Mouse (Mus musculus): Measurements from ENCODE around the gene Tada2a.

Tada2a gene

DNA sequence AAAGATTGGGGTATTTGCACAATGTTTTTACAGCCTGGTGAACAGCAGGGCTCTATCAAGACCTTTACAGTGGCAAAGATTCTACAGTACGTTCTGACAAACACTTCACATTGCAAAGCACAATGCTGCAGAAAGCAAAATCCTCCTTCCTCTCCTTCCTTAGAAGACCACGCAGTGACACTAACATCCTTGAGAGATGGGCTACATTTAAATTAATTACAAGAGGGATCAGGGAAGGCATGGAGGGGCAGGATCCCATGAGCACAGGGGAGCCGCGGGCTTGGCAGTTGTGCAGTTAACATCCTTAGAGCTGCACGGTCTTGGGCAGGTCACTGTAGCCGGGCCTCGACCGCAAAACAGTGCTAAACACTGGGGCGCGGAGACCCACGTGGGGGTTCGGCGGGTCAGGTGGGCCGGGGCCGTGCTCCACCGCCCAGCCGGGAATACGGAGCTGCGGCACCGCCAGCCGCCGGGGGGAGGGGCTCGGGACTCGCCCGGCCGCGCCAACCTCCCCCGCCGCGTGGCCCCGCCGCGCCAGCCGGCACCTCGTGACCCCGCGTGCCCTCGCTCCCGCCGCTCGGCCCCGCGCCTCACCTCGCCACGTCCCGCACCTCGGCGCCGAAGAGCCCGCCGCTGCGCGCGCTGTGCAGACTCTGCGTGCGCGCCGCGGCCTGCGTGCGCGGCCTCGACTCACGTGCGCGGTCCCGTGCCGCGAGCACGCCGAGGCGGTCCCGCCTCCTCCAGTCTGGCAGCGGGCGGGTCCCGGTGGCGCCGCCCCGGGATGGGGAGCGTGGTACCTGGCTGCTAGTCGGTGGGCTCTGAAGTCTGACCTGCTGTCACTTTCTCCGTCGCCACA is at the start of gene Tada2a, which contains the start of gene Acaca:
Gene Tada2a (minus strand): TSS at position 658 of the 856 bp plus-strand sequence.
Gene Acaca (plus strand): TSS at position 730 of the 856 bp plus-strand sequence.
- peak; percentile 59 to 79 for DNase-seq (ENCODE audit: low spot score in 2 of 2)

DNA sequence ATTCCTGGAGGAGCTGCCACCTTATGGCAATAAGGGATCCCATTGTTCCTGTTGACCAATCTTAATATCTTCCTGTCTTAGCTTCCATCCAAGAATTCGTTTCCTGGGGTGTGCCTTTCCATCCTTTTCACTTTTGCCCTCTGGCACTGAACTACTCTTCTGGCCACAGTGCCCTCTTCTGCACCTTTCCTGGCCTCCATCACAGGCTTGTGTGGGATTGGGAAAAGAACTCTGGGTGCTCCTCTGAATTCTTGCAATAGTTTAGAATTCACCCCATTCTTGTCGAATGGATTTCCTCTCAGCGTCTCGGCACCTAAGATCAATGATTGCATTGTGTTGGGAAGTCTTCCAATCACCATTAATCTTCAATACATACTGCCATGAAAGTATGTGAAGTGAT is 49.2 kb upstream of the Tada2a start:
- no peak for DNase-seq (ENCODE audit: low spot score in 2 of 2)

DNA sequence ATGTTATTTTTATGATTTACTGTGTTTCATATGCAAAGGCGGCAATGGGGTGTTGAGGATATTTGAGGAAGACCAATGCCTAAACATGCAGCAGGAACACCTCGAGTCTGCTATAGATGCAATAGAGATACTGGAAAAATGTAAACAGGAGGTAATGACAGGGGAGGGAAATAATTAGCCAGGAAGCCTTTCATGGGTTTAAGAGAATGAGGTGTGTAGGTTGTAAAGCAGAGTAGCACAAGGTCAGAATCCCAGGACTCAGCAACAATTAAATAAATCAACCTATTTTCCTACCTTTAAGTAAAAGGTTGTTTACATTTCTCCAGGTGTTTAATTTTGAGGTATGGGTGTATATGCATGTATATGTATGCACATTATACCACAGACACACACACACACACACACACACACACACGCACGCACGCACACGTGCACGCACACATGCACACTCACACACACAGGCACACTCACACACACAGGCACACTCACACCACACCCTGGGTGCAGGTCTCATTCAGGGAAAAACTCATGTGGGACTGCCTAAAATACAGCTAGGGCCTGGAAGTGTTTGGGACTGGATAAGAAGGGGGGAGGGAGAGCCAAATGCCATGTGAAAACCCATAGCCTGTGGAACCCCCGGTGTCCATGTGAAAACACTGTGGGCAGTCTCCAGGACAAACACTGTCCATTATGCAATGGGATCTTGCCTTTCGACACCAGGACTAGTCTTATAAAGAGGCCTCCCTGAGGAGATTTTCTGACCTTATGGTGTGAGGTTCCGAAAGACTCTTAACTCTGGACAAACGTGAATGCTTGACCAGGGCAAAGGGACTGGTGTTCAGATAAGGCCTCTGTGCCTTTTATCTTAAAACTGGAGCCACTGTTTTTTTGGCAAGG is 43.4 kb upstream of the Tada2a start:
- DNase-seq (ENCODE audit: low spot score in 2 of 2) = no peak

DNA sequence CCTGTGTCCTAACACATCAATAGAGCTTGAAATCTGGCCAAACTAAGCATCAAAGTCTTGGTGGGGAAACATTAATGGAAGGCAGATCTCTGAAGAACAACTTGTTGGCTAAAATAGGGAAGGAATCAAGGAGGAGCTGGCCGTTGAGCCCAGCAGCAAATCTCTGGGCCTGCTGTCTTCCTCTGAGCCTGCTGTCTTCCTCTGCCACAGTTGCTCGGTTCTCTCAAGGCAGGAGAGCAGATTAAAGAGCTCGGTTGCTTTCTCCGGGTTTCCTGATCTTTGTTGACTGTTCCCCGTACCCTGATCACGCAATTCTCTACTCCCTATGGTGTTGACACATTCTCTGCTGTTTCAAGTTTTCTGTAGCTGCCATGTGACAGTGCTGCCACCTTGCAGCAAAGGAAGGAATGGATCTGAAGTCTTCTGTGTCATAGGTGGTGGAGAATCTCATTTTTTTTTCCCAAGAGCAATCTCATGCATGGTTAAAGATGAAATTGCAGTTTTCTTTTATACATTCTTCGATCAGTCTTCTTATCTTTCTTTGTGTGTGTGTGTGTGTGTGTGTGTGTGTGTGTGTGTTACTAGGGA is 39.4 kb upstream of the Tada2a start:
- DNase-seq (ENCODE audit: low spot score in 2 of 2) = peak; percentile 14 to 53

DNA sequence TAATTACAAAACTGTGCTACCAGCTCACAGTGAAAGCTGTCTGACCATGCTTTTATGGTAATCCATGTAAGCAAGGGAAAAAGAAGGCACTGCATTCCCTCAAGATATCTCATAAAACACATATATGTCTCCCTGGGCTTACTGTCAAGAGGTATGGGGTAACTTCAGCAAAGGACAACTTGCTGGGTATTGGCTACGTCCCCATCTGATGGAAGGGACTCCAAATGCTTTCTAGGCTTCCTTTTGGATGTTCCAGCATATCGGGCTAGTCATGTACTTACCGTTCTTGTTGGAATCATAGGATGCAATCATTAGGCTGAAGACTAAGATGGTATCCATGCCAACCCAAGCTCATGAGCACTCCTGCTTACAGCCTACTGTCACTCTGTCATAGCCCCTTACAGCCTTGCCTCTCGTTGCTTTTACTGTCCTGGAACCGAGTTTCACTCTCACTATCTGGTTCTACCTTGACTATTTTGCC is 37.7 kb upstream of the Tada2a start, which contains the start of gene Gm11437:
Gene Gm11437 (minus strand): TSS at position 431 of the 481 bp plus-strand sequence.
- no peak for DNase-seq (ENCODE audit: low spot score in 2 of 2)

DNA sequence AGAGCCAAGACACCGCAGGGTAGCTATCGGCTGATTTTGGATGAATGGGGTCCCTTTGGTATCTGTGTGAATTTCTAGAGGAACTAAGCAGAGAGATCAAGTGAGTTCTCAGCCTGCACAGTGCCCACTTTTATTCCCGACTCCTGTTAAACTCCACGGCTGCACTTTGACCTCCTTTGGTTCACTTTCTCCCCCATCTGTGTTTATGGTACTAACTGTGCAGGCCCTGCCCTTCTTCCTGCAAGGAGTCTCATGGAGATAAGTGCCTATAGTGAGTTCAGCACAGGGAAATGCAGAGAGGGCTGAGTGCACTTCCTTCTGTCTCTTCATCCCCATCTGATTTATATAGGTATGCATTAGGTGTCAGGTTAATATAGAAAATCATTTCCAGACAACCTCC is 35.2 kb upstream of the Tada2a start:
- DNase-seq (ENCODE audit: low spot score in 2 of 2) = no peak

DNA sequence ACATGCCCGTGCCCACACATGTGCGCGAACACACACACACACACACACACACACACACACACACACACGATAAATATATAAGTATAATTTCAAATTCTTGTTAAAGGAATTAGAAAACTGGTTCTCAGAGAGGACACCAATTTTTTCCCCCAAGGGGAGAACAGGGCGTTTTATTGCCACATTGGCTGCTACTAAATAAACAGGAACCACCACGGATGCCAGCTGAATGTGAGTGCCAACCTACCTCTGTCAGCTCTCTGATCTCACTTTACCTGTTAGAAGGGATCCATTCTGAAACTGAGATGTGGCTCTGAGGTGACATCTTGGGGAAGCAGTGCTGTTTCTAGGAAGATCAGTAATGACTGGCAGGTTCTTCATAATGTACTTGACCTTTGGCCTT is 34.7 kb upstream of the Tada2a start:
- no peak for DNase-seq (ENCODE audit: low spot score in 2 of 2)

DNA sequence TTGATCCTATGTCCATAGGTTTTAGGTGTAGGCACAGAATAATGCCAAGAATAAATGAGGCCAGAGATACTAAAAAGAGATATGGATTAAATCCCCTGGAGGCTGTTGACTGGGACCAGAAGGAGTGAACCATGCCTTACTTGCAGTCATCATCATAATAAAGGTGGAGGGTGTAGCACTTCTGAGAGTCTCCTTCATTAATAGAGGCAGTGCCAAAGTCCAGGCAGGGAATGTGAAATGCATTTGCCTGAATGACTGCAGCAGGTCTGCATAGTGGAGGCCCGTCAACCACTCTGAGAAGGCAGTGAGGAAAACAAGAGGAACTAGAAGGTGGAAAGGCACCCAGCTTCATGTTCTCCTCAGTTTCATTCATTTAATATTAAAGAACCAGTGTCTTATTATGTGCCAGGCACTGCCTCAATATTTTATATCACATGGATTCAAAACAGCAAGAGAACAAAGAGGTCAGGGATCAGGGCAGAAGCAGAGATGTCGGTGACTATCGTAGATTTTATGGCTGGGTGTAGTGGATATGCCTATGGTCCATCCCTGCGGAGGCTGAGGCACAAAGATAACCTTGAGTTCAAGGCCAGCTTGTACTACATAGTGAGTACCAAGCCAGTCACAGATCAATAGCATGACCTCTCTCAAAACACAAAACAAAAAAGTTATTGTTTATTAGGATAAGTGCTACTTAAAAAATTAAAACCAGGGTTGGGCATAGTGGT is 27.3 kb upstream of the Tada2a start:
- no peak for DNase-seq (ENCODE audit: low spot score in 2 of 2)

DNA sequence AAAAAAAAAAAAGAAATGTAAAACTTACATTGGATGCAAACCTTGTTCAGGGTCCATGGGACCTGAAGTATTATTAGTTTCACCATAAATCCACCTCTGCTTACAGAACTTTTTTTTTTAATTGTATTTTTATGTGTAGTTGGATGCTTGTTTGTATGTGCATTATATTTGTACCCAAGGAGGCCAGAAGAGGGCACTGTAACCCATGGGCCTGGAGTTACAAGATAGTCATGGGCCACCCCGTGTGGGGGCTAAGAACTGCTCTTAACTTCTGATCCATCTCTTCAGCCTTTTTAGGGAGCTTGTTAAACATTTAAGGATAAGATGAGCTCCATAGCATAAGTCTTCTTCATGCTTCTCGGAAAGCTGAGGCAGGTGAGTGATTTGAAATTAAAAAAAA is 21.5 kb upstream of the Tada2a start:
- DNase-seq (ENCODE audit: low spot score in 2 of 2) = no peak

DNA sequence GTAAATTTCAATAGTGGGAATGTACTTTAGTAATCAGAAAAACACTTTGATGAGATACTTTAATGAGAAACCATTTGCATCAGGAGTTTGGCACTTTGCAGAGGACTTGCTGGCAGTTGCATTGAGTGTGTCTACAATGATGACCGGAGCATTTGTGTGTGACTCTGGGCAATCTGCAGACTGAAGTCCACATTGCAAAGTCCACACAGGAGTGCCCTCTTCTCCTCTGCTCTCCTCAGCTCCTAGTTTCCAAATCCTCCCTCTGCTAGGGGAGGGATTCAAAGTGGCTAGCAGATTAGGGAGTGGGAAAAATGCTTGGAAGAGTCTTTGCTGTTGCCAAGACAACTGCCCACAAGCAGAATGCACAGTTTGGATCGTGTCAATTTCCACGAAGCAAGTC is 16.7 kb upstream of the Tada2a start:
- no peak for DNase-seq (ENCODE audit: low spot score in 2 of 2)

DNA sequence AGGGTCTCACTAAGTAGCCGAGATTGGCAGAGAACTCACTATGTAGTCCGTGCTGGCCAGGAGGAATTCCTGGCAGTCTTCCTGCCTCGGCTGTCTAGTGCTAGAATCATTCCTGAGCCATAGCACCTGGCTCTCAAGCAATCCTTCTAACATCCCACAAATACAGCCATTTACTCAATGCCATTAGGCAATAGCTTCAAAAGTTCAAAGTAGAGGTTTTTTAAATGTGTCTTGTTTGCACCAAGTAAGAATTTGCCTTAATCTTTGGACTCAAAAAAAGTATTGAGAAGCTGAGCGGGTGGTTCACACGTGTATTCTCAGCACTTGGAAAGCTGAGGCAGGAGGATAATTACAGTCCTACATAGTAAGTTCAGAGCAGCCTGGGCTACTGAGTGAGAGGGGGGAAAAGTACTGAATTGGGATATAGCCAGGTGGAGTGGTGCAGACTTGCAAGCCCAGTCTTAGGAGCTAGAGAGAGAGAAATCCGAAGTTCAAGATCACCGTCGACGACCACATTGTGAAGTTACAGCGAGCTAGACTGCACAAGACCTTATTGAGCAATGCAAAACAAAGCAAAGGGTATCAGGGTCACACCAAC is 15.9 kb upstream of the Tada2a start:
- no peak for DNase-seq (ENCODE audit: low spot score in 2 of 2)

DNA sequence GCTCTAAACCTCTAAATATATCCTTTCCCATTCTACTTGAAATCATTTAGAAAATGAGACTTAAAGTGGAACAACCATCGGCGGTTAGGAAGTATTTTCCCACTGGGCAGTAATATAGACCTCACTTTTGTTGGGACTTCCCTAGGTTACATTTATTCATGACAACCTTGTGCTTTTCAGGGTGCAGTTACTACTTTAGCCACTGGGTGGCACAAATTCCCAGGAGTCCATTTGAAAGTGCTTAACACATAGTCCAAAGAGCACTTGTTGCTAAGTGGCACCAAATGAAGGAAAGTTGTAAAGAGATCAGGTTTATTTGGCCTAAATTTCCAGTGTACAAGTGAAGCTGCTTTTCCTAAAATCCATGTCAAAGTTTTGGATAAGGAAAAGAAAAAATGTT is 12.4 kb upstream of the Tada2a start:
- peak in 1 of 2 experiments; percentile 48 for DNase-seq (ENCODE audit: low spot score in 2 of 2)

DNA sequence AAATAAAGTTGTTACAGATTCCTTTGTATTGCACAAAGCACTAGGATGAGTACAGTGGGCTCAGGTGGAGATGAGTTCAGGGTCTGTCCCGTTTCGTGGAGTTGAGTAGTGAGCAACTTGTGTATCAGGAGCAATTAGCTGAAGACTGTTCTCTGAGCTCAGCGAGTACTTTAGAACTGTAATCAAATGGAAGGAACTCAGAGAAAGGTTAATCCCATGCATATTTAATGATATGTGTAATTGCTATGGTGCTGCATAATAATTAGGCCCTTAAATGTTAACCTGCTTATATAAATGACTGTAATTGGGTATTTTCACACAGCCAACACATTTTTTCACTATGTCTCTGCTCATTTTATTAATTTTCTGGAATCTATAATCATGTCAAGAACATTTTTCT is 7.1 kb upstream of the Tada2a start:
- no peak for DNase-seq (ENCODE audit: low spot score in 2 of 2)

DNA sequence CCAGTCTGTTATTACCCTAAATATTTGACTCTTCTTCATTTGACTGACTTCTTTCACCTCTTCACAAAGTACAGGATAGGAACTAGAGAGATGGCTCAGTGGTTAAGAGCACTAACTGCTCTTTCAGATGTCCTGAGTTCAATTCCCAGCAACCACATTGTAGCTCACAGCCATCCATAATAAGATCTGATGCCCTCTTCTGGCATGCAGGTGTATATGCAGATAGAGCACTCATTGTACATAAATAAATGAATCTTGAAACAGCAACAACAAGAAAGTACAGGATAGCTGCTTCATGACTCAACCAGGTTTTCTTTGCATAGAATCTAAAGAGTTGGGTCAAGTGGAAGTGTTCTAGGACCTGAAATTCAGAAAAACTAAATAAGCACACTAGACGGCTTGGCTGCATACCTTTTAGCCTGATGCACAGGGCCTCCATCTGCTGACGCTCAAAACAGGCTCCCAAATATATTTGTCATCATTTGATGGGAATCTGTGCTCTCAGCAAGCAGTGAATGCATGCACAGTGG is 5.0 kb upstream of the Tada2a start:
- no peak for DNase-seq (ENCODE audit: low spot score in 2 of 2)

DNA sequence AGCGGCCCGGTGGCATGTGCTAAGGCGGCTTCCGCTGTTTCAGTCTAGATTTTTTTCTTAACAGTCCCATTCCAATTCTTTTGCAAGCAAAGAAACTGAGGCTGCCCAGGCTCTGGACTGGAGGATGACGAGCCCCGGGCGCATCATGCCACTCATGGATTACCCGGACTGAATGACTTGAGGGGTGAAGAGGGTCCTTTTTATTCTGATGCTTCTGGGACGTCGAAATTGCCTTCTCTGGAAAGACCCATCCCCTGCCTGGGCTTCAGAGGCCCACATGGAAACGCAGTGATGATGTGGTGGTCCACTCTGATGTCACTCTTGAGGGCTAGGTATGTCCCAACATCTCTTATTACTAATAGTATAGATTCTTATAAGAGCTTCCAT is 392 bp upstream of the Tada2a start:
- DNase-seq (ENCODE audit: low spot score in 2 of 2) = no peak

DNA sequence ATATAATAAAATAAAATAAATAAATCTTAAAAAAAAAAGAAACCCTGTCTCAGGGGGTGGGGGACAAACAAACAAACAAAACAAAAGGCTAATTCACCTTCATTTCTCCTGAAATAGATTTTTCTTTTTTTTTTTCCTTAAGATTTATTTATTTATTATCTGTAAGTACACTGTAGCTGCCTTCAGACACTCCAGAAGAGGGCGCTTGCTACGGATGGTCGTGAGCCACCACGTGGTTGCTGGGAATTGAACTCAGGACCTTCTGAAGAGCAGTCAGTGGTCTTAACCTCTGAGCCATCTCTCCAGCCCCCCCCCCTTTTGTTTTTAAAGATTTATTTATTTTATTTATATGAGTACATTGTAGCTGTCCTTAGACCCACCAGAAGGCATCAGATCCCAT is 1.4 kb downstream of the Tada2a start:
- no peak for DNase-seq (ENCODE audit: low spot score in 2 of 2)

DNA sequence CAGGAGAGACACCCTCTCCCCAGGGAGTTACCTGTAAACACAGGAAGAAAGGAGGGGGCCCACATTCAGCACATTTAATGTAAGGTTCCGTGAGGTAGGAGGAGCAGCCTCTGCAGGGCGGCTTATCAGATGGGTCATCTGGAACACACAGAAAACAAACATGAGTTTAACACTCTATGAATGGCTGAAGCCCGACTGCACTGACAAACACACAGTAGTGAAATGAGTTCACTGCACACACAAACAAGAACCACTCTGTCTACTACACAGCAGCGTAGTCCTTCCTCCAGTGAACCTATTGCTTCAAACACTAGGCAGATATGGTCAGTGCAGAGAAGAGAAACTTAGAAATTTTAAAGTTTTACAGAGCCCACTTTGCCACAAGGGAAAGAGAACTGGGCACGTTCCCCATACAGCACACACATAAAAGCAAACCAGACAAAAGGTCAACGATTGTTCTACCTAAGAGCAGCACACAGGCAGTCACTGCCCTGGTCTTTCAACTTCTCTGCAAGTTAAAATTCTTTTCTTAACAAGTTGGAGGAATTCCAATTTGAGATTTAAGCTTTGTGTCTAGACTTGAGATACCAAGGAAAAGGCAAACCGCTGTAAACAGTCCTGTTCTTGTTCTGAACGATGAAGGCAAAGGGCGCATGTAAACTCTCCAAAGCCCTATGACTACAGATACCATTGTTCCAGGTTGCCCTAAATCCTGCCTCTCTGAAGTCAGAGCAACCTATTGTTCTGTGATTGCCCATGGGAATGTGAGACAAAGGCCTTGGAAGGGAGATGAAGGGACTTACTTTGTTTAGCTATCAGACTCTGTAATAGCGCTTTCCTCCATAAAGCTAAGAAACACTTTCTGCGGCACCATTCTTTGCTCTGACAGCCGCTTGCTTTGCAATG is 8.1 kb downstream of the Tada2a start:
- DNase-seq (ENCODE audit: low spot score in 2 of 2) = no peak

DNA sequence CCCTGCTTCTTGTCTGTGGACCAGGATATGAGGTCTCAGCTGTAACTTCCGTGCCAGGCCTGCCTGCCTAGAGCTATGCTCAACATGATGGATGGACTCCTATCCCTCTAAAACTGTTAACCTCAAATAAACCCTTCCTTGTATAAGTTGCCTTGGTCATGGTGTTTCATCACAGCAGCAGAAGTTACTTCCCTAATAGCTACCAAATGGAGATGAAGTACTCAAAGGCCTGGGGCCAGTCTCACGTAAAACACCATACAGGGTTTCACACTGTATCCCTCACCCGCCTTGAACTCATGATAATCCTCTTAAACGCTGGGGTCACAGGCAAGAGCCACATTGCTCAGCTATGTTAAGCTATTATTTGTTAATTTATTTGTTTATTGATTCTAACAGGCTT is 12.0 kb downstream of the Tada2a start:
- no peak for DNase-seq (ENCODE audit: low spot score in 2 of 2)

DNA sequence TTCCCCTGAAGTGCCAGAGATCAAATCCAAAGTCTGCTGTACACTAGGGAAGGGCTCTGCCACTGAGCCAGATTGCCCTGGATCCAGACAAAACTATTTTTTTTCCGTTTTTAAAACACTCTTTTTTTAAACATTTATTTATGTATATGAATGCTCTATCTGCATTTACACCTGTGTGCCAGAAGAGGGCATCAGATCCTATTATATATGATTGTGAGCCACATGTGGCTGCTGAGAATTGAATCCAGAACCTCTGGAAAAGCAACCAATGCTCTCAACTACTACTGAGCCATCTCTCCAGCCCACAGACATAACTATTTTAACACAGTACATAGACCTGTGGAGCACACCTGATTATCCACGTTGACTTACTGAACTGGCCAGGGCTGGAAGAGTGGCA is 13.2 kb downstream of the Tada2a start:
- no peak for DNase-seq (ENCODE audit: low spot score in 2 of 2)

DNA sequence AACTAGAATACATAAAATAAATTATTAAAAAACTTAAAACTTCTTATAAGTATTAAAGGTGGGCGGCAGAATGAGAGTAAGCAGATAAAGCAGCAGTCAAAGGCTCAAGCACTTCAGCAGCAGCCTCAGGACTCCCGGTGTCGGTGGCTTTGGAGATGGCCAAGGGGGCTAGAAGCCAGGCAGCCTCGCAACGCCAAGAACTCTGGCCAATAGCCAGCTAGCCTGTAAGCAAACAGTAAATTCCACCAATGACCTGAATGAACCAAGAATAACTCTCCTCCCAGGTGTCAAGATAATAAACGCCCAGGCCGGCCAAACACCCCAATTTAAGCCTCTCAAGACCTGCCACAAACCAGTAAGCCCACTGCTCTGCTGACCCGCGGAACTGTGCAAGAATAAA is 13.8 kb downstream of the Tada2a start:
- DNase-seq (ENCODE audit: low spot score in 2 of 2) = no peak
